Mouse (Mus musculus) stomach, postnatal 0 days (tissue): ENCODE data around the gene Cygb.

Source experiments
- CTCF ChIP-seq: IDR thresholded peaks from 2 replicates; pipeline ENCODE4 v1.5.1; 2016; ENCODE audit warnings: antibody characterized with exemption, low read depth, mild to moderate bottlenecking, moderate library complexity
- EP300 ChIP-seq: optimal IDR thresholded peaks from 2 replicates; pipeline ENCODE3; 2016; ENCODE audit warnings: antibody characterized with exemption

DNA sequence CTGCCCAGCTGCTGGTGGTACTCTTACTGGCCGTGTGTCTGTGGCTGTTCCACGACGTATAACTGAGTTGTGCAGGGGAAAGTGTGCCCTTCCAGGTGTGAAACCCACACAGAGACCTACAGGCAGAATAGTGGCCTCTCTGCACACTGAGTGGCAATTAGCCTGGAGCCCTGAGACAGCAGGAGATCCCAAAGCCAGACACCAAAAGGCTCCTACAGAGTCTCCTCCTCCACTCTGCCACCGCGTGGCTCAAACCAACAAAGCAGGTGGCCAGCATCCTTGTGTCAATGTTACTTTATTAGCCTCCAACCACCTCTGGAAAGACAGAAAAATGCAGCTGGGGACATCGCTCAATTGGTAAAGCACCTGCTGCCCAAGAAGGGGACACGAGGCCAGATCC is 14.7 kb upstream of the Cygb start:
- TF ChIP-seq CTCF = peak; percentile 65
- TF ChIP-seq EP300 = no peak
